Comparison of ENCODE assay signal across 19 mouse cellular contexts in genomic region chr11:120565114-120565513, GRCm38 (mm10). TPM values are rescaled to one million over a fixed set of nuclear protein-coding genes. Genes with fewer than 3 reads are reported as not detected.
"Had no signal": no experiment of that assay in that cellular context is flagged by ENCODE, and none has a peak within 500 bp of the region (broad histone marks: within the 10 kb centered on the region; RNA-seq: fewer than 3 reads in every experiment).

No protein-coding gene starts in this region.

- H3K27me3 ChIP-seq: kidney, embryonic 15.5 days; limb, embryonic 12.5 days; megakaryocyte, embryonic 14.5 days; midbrain, embryonic 12.5 days; neural tube, embryonic 13.5 days had no signal

- H3K27ac ChIP-seq: kidney, embryonic 15.5 days; limb, embryonic 12.5 days; liver, embryonic 14.5 days; macrophage; midbrain, embryonic 12.5 days; neural tube, embryonic 13.5 days had no signal

- ATAC-seq: midbrain, embryonic 16.5 days had no signal

- H3K9ac ChIP-seq: kidney, embryonic 15.5 days; limb, embryonic 12.5 days; liver, embryonic 14.5 days; midbrain, embryonic 12.5 days; neural tube, embryonic 13.5 days had no signal

- H3K4me2 ChIP-seq: kidney, embryonic 15.5 days; limb, embryonic 12.5 days; midbrain, embryonic 12.5 days; neural tube, embryonic 13.5 days had no signal

- DNase-seq: kidney, adult 11 months; kidney, postnatal 25 days; liver; lung, adult 2 months; lung, postnatal 10 days; retina, postnatal 1 day; right cerebral cortex, postnatal 25 days; thymus, postnatal 4 days had no signal

- H3K9me3 ChIP-seq: kidney, embryonic 15.5 days; limb, embryonic 12.5 days; megakaryocyte, embryonic 14.5 days; midbrain, embryonic 12.5 days; neural tube, embryonic 13.5 days had no signal

- H3K4me1 ChIP-seq: limb, embryonic 12.5 days; midbrain, embryonic 12.5 days; neural tube, embryonic 13.5 days had no signal

- H3K4me3 ChIP-seq: kidney, embryonic 15.5 days; limb, embryonic 12.5 days; megakaryocyte, embryonic 14.5 days; midbrain, embryonic 12.5 days; neural tube, embryonic 13.5 days had no signal

RNA-seq across cellular contexts. Expression of gene Ppp1r27, which starts 14.2 kb away (rescaled TPM):
- total RNA-seq: layer of hippocampus, adult 18-20 months; layer of hippocampus, postnatal 10 days; left cerebral cortex, postnatal 36 days had no signal
- polyA plus RNA-seq: limb, embryonic 12.5 days; liver, embryonic 14.5 days; macrophage; midbrain, embryonic 12.5 days; midbrain, embryonic 16.5 days; neural tube, embryonic 13.5 days had no signal
